Mouse (Mus musculus) limb, embryonic 12.5 days (tissue): ENCODE measurements around the gene Gm10800. TPM values are rescaled to one million over a fixed set of nuclear protein-coding genes. Genes with fewer than 3 reads are reported as not detected.
"Not testable (repeated sequence)": the region's sequence is repeated elsewhere in the genome, so short reads cannot be mapped to it uniquely, and the experiment has no call there.

Experiments
- ATAC-seq: fragments of 200-750 bp; cut with Nextera tagmentation; 2 replicates; pipeline ENCODE4 v1.8.0; 2017; ENCODE audit warnings: low read depth, moderate TSS enrichment; ENCODE audit not compliant: insufficient number of reproducible peaks, insufficient read depth, low FRiP score, low TSS enrichment
- H3K27ac ChIP-seq: fragments of 300-500 bp; sonication (generic); 2 replicates; pipeline ENCODE4 v1.5.1; 2016; ENCODE audit warnings: mild to moderate bottlenecking, moderate library complexity
- H3K27me3 ChIP-seq: fragments of 300-500 bp; sonication (generic); 2 replicates; pipeline ENCODE4 v1.6.1; 2016; ENCODE audit warnings: mild to moderate bottlenecking, moderate library complexity
- H3K36me3 ChIP-seq: fragments of 300-500 bp; sonication (generic); 2 replicates; pipeline ENCODE4 v1.6.1; 2016; ENCODE audit warnings: mild to moderate bottlenecking, moderate library complexity
- H3K4me1 ChIP-seq: fragments of 300-500 bp; sonication (generic); replicated peaks from 2 replicates; pipeline ENCODE4 v1.6.1; 2016
- H3K4me2 ChIP-seq: fragments of 300-500 bp; sonication (generic); 2 replicates; pipeline ENCODE4 v1.6.1; 2016; ENCODE audit warnings: mild to moderate bottlenecking, moderate library complexity
- H3K4me3 ChIP-seq: fragments of 300-500 bp; sonication (generic); replicated peaks from 2 replicates; pipeline ENCODE4 v1.5.1; 2016; ENCODE audit warnings: mild to moderate bottlenecking
- H3K9ac ChIP-seq: fragments of 300-500 bp; sonication (generic); replicated peaks from 2 replicates; pipeline ENCODE4 v1.6.1; 2016; ENCODE audit warnings: mild to moderate bottlenecking, moderate library complexity
- H3K9me3 ChIP-seq: fragments of 300-500 bp; sonication (generic); 2 replicates; pipeline ENCODE4 v1.6.1; 2016; ENCODE audit warnings: mild to moderate bottlenecking, moderate library complexity
- WGBS: fragments of 180-500 bp; shearing (Covaris S2); methylation state at CpG from one replicate; pipeline ENCODE4 v1.1.7; 2016; 5-methylcytosine and 5-hydroxymethylcytosine counted together
- polyA plus RNA-seq: library from polyadenylated mRNA; unstranded; fragments of >200 nt; fragmentation: Nextera tagmentation; extraction: Ambion mirVana; gene quantifications from 2 replicates; pipeline ENCODE4 v1.2.1, GENCODE M21; 2016

Gm10800 gene
- 0.34 TPM in 1 of 2 replicates, not detected in the other for polyA plus RNA-seq

DNA sequence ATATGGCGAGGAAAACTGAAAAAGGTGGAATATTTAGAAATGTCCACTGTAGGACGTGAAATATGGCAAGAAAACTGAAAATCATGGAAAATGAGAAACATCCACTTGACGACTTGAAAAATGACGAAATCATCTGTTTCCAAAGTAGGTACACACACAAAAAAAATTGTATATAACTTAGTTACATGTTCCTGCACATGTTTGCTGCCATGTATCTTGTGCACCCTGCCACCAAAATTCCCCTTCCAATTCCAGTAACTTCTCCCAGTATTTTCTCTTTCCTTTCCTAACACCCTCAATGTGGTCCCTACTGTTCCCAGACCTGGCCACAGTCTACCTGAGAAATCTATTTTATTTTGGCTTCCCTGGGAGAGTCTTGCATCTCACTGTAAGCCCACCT is at the start of gene Gm10800:
TSS of gene Gm10800 (minus strand) at position 101 of the 400 bp plus-strand sequence.
- 81% methylated on average over 4 of the region's 4 CpGs for WGBS
- not testable (repeated sequence) for H3K4me2 ChIP-seq, ATAC-seq, H3K36me3 ChIP-seq, H3K4me1 ChIP-seq, H3K9ac ChIP-seq, H3K4me3 ChIP-seq, H3K9me3 ChIP-seq, H3K27me3 ChIP-seq, H3K27ac ChIP-seq

DNA sequence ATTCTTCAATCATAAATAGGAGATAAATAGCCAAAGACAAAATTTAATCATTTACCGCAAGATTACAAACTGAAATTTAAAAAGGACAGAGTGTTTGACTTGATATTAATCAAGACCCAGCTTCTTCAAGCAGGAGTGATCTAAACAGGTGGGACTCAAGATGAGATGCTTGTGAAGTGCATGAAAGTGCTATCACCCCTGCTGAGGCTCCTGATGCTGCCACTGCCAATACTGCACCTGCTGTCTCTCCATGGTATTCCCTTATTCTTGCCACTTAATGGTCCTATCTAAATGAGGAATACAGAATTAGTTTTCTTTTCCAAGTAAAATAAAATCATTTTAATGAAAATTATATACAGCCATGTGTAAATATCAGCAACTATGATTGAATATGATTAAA is 30.4 kb upstream of the Gm10800 start:
- Histone ChIP-seq H3K4me3 (no peak overlapping the region), H3K36me3 (no peaks in the 10 kb centered on the region), H3K4me2 (no peak overlapping the region), H3K9me3 (no peaks in the 10 kb centered on the region), H3K4me1 (no peaks in the 10 kb centered on the region), H3K27ac (no peak overlapping the region), H3K27me3 (no peaks in the 10 kb centered on the region), H3K9ac (no peak overlapping the region)
- no peak for ATAC-seq
- WGBS: 100% methylated on average over 1 of the region's 1 CpGs

DNA sequence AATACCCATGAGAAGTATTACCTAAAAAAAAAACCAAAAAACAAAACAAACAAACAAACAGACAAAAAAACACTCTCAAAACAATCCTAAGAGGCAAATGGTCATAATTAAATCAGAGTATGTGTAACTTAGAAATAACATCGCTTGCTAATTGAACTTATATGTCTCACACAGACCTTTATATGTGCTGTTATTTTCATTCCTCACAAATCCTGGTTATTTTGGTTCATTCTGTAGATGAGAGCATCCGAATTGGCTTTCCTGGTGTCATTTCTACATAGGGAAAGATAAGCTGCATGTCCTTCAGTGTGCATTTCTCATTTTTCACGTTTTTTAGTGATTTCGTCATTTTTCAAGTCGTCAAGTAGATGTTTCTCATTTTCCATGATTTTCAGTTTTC is 5.2 kb downstream of the Gm10800 start, which contains the start of gene Gm10801:
TSS of gene Gm10801 (plus strand) at position 301 of the 400 bp plus-strand sequence.
- not testable (repeated sequence) for H3K9me3 ChIP-seq, H3K4me3 ChIP-seq, ATAC-seq, H3K27ac ChIP-seq, H3K4me1 ChIP-seq, H3K36me3 ChIP-seq, H3K9ac ChIP-seq, H3K4me2 ChIP-seq, H3K27me3 ChIP-seq
- WGBS: 83% methylated on average over 4 of the region's 5 CpGs

Other genes with a start within 250 kb of the Gm10800 start
- not detected in 2 replicates for gene Gm10801, start 5.1 kb downstream of the Gm10800 start, polyA plus RNA-seq